Mouse (Mus musculus) liver, adult 2 months (tissue): Measurements from ENCODE around the gene Fmo5.

Source experiments
- CTCF ChIP-seq: fragments of 200-500 bp; IDR thresholded peaks from 2 replicates; pipeline ENCODE4 v1.5.1; 2011; ENCODE audit warnings: low read depth, low read length, control low read depth
- POLR2A ChIP-seq: fragments of 200-500 bp; IDR thresholded peaks from 2 replicates; pipeline ENCODE4 v1.6.1; 2011; ENCODE audit warnings: low read length, control low read depth; ENCODE audit not compliant: insufficient read depth; ENCODE audit errors: extremely low read depth

DNA sequence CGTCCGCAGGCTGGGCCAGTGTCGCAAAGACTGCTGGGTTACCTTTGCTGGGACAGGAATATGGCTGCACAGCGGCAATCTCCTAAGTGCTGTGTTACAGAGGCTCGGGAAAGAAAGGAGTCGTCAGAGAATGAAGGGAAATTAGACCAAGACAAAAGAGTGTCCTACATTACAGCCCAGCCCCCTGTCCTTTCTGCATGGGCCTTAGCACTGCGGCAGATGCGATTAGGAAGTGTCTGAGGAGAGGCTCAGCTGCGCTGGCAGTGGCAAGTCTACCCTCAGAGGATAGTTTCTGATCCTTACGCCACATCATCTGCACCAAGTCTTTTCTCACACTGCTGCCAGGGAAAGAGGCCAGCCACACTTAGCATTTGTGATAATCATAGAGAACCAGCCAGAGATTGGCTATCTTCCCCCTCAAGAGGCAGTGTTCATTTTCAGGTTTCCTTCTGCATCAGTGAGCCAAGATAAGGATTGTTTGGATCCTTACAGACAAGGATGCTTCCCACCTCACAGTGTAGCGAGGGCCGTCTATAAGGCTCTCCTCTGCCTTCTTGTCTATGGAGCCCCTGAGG lies 62.9 kb downstream of the Fmo5 start:
- TF ChIP-seq CTCF (no peak), POLR2A (no peak)
